Mouse (Mus musculus) kidney, adult 2 months (tissue): ENCODE measurements at regions not wholly inside any gene's neighbourhood (a gene's known extent, or its start where the extent isn't known, plus 50 kb on each side); places are given as distances from the start of the nearest gene placed in this dataset.

Experiments used
- CTCF ChIP-seq: fragments of 200-500 bp; conservative IDR thresholded peaks from 2 replicates; pipeline ENCODE4 v1.5.1; 2011; ENCODE audit warnings: low read depth, mild to moderate bottlenecking, control low read depth, low read length, moderate library complexity, mixed read lengths; ENCODE audit not compliant: insufficient read depth, insufficient read length
- POLR2A ChIP-seq: fragments of 200-500 bp; IDR thresholded peaks from one replicate; pipeline ENCODE4 v1.6.1; 2011; ENCODE audit warnings: low read depth, low read length, control low read depth

GRCm38 (mm10) chr14:24843626-24844025, 356.7 kb downstream of the Rps24 start:
- TF ChIP-seq CTCF, result no peak
- TF ChIP-seq POLR2A, result no peak
